Comparison of ENCODE assay signal across 27 mouse cellular contexts in genomic region chr11:97479085-97479484, GRCm38 (mm10). TPM values are rescaled to one million over a fixed set of nuclear protein-coding genes. Genes with fewer than 3 reads are reported as not detected.
"Had no signal": no experiment of that assay in that cellular context is flagged by ENCODE, and none has a peak within 500 bp of the region (broad histone marks: within the 10 kb centered on the region; RNA-seq: fewer than 3 reads in every experiment).

No protein-coding gene starts in this region.

- H3K27me3 ChIP-seq: limb, embryonic 12.5 days; limb, embryonic 15.5 days; midbrain, embryonic 15.5 days had no signal

- H3K4me3 ChIP-seq: layer of hippocampus, adult 2 months; left cerebral cortex, adult 2 months; limb, embryonic 12.5 days; limb, embryonic 15.5 days; midbrain, embryonic 15.5 days had no signal

- H3K9ac ChIP-seq: limb, embryonic 12.5 days; limb, embryonic 15.5 days; liver, embryonic 14.5 days; liver, postnatal 0 days; lung, embryonic 14.5 days; midbrain, embryonic 15.5 days had no signal

- DNase-seq: kidney, adult 2 months; kidney, postnatal 25 days; layer of hippocampus, adult 9-11 months; layer of hippocampus, postnatal 36 days; left cerebral cortex, postnatal 4 days; liver, postnatal 0 days; lung, embryonic 14.5 days; thymus, adult 18-20 months; thymus, postnatal 4 days had no signal

- H3K4me2 ChIP-seq: limb, embryonic 12.5 days; limb, embryonic 15.5 days; liver, embryonic 11.5 days; lung, embryonic 14.5 days; midbrain, embryonic 11.5 days; midbrain, embryonic 15.5 days had no signal

- H3K9me3 ChIP-seq: limb, embryonic 12.5 days; limb, embryonic 15.5 days; midbrain, embryonic 15.5 days had no signal

- H3K27ac ChIP-seq: kidney, postnatal 0 days; layer of hippocampus, adult 2 months; left cerebral cortex, adult 2 months; limb, embryonic 12.5 days; limb, embryonic 15.5 days; liver, embryonic 14.5 days; macrophage; midbrain, embryonic 15.5 days had no signal

- ATAC-seq: liver, postnatal 0 days; lung, postnatal 0 days; midbrain, embryonic 15.5 days had no signal

- H3K4me1 ChIP-seq: midbrain, embryonic 15.5 days had no signal

RNA-seq across cellular contexts. Expression of gene 4933428G20Rik, which starts 21.1 kb away (rescaled TPM):
- total RNA-seq: layer of hippocampus, postnatal 36 days; left cerebral cortex, adult 2 months; left cerebral cortex, postnatal 10 days; megakaryocyte-erythroid progenitor cell, adult 5-6 weeks; monocyte, adult 5-6 weeks had no signal
- polyA plus RNA-seq: kidney, adult 2 months; large intestine, adult 2 months; macrophage; midbrain, embryonic 11.5 days; neural tube, embryonic 11.5 days; small intestine, adult 2 months; spleen, adult 2 months had no signal
